Mouse (Mus musculus) heart, postnatal 0 days (tissue): Measurements from ENCODE around the gene Sertad2.

ENCODE experiments used
- CTCF ChIP-seq: IDR thresholded peaks from 2 replicates; pipeline ENCODE4 v1.5.1; 2016; ENCODE audit warnings: antibody characterized with exemption, control low read depth, low read depth
- EP300 ChIP-seq: IDR thresholded peaks from 2 replicates; pipeline ENCODE4 v1.6.1; 2016; ENCODE audit warnings: antibody characterized with exemption, low read depth

DNA sequence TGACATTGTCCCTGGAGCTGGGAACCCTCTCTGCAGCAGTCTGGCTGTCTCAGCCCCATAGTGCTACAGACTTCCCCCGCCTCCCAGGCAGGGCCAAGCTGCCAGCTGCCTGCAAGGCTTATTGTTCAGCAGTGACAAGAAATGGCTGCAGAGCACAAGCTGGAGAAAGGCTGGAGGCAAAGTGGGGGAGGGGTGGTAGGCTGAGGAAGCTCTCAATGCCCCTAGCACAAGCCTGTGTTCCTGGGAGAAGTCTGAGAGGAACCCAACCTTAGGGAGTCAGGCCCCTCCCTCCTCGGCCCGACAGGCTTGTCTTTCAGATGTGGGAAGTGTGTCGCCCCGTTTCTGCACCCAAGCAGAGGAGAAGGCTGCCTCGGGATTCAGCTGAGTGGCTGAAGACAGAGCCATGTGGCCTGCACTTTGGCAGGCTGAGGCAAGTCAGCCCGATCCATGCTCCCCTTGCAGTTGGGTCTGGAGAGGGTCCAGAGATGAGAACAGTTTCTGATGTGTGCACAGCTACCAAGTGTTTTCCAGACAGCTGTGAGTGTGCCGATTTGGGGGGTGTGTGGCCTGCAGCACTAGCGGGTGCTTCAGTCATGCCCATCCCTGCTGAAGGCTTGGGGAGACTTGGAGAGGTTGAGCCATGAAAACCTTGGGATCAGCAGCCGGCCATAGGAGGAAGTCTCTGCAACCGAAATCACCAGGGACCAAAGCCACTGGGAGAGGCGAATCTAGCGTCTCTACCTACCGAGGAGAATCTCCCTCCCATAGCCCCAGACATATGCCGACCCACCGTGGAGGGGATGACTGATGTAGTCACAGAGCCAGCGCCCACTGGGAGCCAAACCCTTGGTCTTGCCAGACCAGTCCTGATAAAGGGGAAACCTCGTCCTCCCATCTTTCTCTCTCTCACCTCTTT, 113.0 kb downstream of the Sertad2 start:
- no peak; the same call in 1 of the 2 replicates for TF ChIP-seq CTCF
- no peak for TF ChIP-seq EP300
